8 mouse cellular contexts compared by ENCODE assay signal in the genomic region with DNA sequence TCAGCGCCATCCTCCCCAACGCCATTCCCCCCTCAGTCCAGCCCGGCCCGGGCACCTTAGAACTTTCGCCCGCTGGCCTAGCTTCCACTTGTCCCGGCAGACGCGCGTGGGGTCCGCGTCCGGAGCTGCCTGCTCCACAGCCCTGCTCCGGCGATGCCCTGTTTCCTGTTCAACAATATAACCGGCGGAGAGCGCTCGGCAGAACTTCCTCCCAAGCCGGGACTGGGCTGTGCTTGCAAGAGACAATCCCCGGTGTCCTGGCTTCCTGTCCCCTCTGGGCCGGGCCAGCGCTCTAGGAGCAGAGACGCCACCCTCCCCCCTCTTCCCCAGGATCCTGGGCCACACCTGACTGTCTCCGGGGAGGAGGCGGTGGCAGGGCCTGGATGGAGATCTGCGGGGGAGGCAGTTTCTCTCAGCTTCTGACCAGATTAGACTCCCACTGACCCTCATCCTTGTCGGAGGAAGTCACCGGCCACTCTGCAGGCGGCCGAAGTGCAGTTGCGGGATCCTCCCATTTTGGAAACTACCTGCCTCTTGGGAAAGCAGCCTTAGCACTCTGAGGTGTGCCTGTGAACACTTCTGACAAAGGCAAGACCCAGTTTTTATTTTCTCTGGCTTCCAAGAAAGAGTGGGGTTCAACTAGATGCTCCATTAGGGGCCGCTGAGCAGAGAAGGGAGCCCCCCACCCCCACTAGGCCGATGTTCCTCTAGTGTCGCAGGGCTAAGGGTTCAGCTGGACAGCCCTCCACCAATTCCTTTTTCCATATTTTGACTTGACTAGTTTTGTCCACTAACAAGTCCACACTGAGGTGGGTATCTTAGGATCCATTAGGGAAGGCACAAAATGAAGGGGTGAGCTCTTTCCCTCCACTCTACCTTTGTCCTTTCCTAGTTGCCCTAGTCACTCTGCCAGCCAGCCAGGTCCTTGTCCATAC. TPM values are rescaled to one million over a fixed set of nuclear protein-coding genes. Genes with fewer than 3 reads are reported as not detected.
DNase-seq lines count a peak whose midpoint lies in the region; ATAC-seq and TF ChIP-seq lines count a peak whose summit lies in the region.

A gene (minus strand): TSS at position 479 of the 935 bp plus-strand sequence.

- H3K27me3 ChIP-seq in embryonic facial prominence, embryonic 15.5 days = peaks cover 52% of the 10 kb centered on the region
- peaks cover 36% of the 10 kb centered on the region for H3K27me3 ChIP-seq in heart, embryonic 14.5 days (ENCODE audit: control insufficient read depth, insufficient read depth, low read length)
- 0 out of 2 replicates have a peak, but pooled peaks cover 4% of the 10 kb centered on the region for H3K27me3 ChIP-seq in kidney, postnatal 0 days (ENCODE audit: insufficient read depth, low read length)
- peaks cover 51% of the 10 kb centered on the region for H3K27me3 ChIP-seq in lung, embryonic 14.5 days (ENCODE audit: insufficient read depth, low read length)

- peaks cover 49% of the 10 kb centered on the region for H3K4me1 ChIP-seq in embryonic facial prominence, embryonic 15.5 days
- peaks cover 15 to 30% of the 10 kb centered on the region in 2 experiments for H3K4me1 ChIP-seq in heart, embryonic 14.5 days (ENCODE audit: control insufficient read depth in 2 of 2, insufficient read depth in 2 of 2, low read length in 2 of 2)
- peaks cover 36% of the 10 kb centered on the region for H3K4me1 ChIP-seq in kidney, postnatal 0 days (replicated peaks; ENCODE audit: insufficient read depth, low read length)
- H3K4me1 ChIP-seq in lung, embryonic 14.5 days (ENCODE audit: insufficient read depth) = no peaks in the 10 kb centered on the region; the same call in 1 of the 2 replicates
- H3K4me1 ChIP-seq in olfactory bulb, adult 2 months (ENCODE audit: control insufficient read depth, insufficient read depth, low read length) = peaks cover 40% of the 10 kb centered on the region

- peak within 1 kb of the TSS; percentile 86 for H3K4me2 ChIP-seq in embryonic facial prominence, embryonic 15.5 days (replicated peaks)
- H3K4me2 ChIP-seq in heart, embryonic 14.5 days (ENCODE audit: low read length) = peak within 1 kb of the TSS; percentile 91
- peak within 1 kb of the TSS; percentile 84 for H3K4me2 ChIP-seq in kidney, postnatal 0 days (ENCODE audit: low read length)
- peak within 1 kb of the TSS; percentile 82 for H3K4me2 ChIP-seq in lung, embryonic 14.5 days

- 2% methylated on average over 35 of the region's 35 CpGs for WGBS in embryonic facial prominence, embryonic 15.5 days
- WGBS in heart, embryonic 14.5 days = 2% methylated on average over 35 of the region's 35 CpGs
- WGBS in kidney, postnatal 0 days = 2% methylated on average over 35 of the region's 35 CpGs
- 2% methylated on average over 35 of the region's 35 CpGs for WGBS in lung, embryonic 14.5 days
- WGBS in olfactory bulb, adult 2 months = 4% methylated on average over 35 of the region's 35 CpGs

- ATAC-seq in embryonic facial prominence, embryonic 15.5 days (ENCODE audit: insufficient number of reproducible peaks, low FRiP score, low TSS enrichment, low read depth) = 0 out of 2 replicates have a peak, but pooled peaks have one; percentile 5
- ATAC-seq in heart, embryonic 14.5 days (ENCODE audit: insufficient number of reproducible peaks, insufficient read depth, low FRiP score, low read depth) = peak; percentile 65
- peak; percentile 52 for ATAC-seq in kidney, postnatal 0 days (replicated peaks; ENCODE audit: low FRiP score, low read depth)
- peak; percentile 39; the same call in 1 of the 2 replicates for ATAC-seq in lung, embryonic 14.5 days (ENCODE audit: insufficient read depth)

- 0 out of 2 replicates have a peak, but pooled peaks have one; percentile 9 for TF ChIP-seq POLR2A in olfactory bulb, adult 2 months (IDR thresholded peaks at IDR 0.05; ENCODE audit: insufficient read depth, low read depth, low read length)

- no peaks in the 10 kb centered on the region for H3K9me3 ChIP-seq in embryonic facial prominence, embryonic 15.5 days (replicated peaks)
- no peaks in the 10 kb centered on the region for H3K9me3 ChIP-seq in heart, embryonic 14.5 days (ENCODE audit: control insufficient read depth, low read length)
- H3K9me3 ChIP-seq in kidney, postnatal 0 days (replicated peaks; ENCODE audit: low read length) = no peaks in the 10 kb centered on the region
- no peaks in the 10 kb centered on the region for H3K9me3 ChIP-seq in lung, embryonic 14.5 days (ENCODE audit: low read depth, low read length)

- peak within 1 kb of the TSS; percentile 54 for H3K4me3 ChIP-seq in embryonic facial prominence, embryonic 15.5 days (replicated peaks)
- H3K4me3 ChIP-seq in heart, embryonic 14.5 days (ENCODE audit: control insufficient read depth in 1 of 2, insufficient read depth in 1 of 2, low read depth in 1 of 2, low read length in 2 of 2) = peak within 1 kb of the TSS; percentile 57
- peak within 1 kb of the TSS; percentile 51 for H3K4me3 ChIP-seq in kidney, postnatal 0 days (replicated peaks; ENCODE audit: low read depth, low read length)
- peak within 1 kb of the TSS; percentile 49 for H3K4me3 ChIP-seq in lung, embryonic 14.5 days (ENCODE audit: low read depth, low read length)
- peak within 1 kb of the TSS; percentile 60 for H3K4me3 ChIP-seq in olfactory bulb, adult 2 months (ENCODE audit: insufficient read depth, low read depth, low read length)

- no peak for TF ChIP-seq CTCF in kidney, postnatal 0 days (IDR thresholded peaks at IDR 0.05; ENCODE audit: low read depth)
- TF ChIP-seq CTCF in lung, embryonic 14.5 days (IDR thresholded peaks at IDR 0.05; ENCODE audit: low read depth) = no peak
- no peak for TF ChIP-seq CTCF in olfactory bulb, adult 2 months (IDR thresholded peaks at IDR 0.05; ENCODE audit: insufficient read depth, low read depth, low read length)

- DNase-seq in CD4-positive helper T cell, adult 2 months (ENCODE audit: low read depth, low spot score) = peak; percentile 60
- peak; percentile 77 to 87 for DNase-seq in adrenal gland, adult (ENCODE audit: inconsistent age in 2 of 2, low spot score in 1 of 2)
- peak; percentile 83 for DNase-seq in kidney, postnatal 0 days (ENCODE audit: low spot score)
- peak; percentile 75 for DNase-seq in lung, embryonic 14.5 days
- DNase-seq in thymus, postnatal 4 days = peak; percentile 72

- peaks cover 20% of the 10 kb centered on the region for H3K36me3 ChIP-seq in embryonic facial prominence, embryonic 15.5 days
- H3K36me3 ChIP-seq in heart, embryonic 14.5 days (ENCODE audit: control insufficient read depth, insufficient read depth, low read length) = peaks cover 22% of the 10 kb centered on the region
- H3K36me3 ChIP-seq in kidney, postnatal 0 days (ENCODE audit: insufficient read depth, low read length) = peaks cover 8% of the 10 kb centered on the region; the same call in 1 of the 2 replicates
- H3K36me3 ChIP-seq in lung, embryonic 14.5 days (ENCODE audit: insufficient read depth) = peaks cover 13% of the 10 kb centered on the region; the same call in 1 of the 2 replicates

- H3K27ac ChIP-seq in embryonic facial prominence, embryonic 15.5 days (replicated peaks) = peak within 1 kb of the TSS; percentile 83
- H3K27ac ChIP-seq in heart, embryonic 14.5 days (replicated peaks in 1 of 2; ENCODE audit: control insufficient read depth in 1 of 2, insufficient read depth in 1 of 2, low read depth in 2 of 2, low read length in 2 of 2) = peak within 1 kb of the TSS; percentile 36 to 78
- peak within 1 kb of the TSS; percentile 85 for H3K27ac ChIP-seq in kidney, postnatal 0 days
- H3K27ac ChIP-seq in lung, embryonic 14.5 days (ENCODE audit: low read depth) = peak within 1 kb of the TSS; percentile 75
- peak within 1 kb of the TSS; percentile 34 for H3K27ac ChIP-seq in olfactory bulb, adult 2 months (ENCODE audit: insufficient read depth, low read depth, low read length)

- H3K9ac ChIP-seq in embryonic facial prominence, embryonic 15.5 days = peak within 1 kb of the TSS; percentile 51
- H3K9ac ChIP-seq in heart, embryonic 14.5 days (ENCODE audit: low read length) = peak within 1 kb of the TSS; percentile 69
- peak within 1 kb of the TSS; percentile 70 for H3K9ac ChIP-seq in kidney, postnatal 0 days (ENCODE audit: low read depth, low read length)
- peak within 1 kb of the TSS; percentile 65 for H3K9ac ChIP-seq in lung, embryonic 14.5 days

RNA-seq across cellular contexts. Expression of the gene that starts here (rescaled TPM):
- polyA plus RNA-seq in embryonic facial prominence, embryonic 15.5 days (2015; fragmentation: Nextera tagmentation; extraction: Ambion mirVana) = 12.3 and 12.4 TPM in 2 replicates
- polyA plus RNA-seq in heart, embryonic 14.5 days (2014; fragmentation: Nextera tagmentation; extraction: Ambion mirVana) = 5.6 and 6.5 TPM in 2 replicates
- 15.9 and 16.6 TPM in 2 replicates for polyA plus RNA-seq in kidney, postnatal 0 days (2015; fragmentation: Nextera tagmentation; extraction: Ambion mirVana)
- polyA plus RNA-seq in lung, embryonic 14.5 days (2014; fragmentation: Nextera tagmentation; extraction: Ambion mirVana) = 16.8 and 20.6 TPM in 2 replicates
- not detected in 2 replicates for polyA plus RNA-seq in olfactory bulb, adult 2 months (2012; ENCODE audit: insufficient read depth, insufficient read length, low replicate concordance, missing spikeins)

Comparison
In these comparisons a context has a peak if more than half of its experiments do, and no peak if none do; other contexts are left out.
1. Peak in every context shown above with its lines: DNase-seq, ATAC-seq, H3K4me3 ChIP-seq and H3K27ac ChIP-seq.
2. ATAC-seq: peak in every context shown above with its lines; median percentile 65 in heart, embryonic 14.5 days; 52 in kidney, postnatal 0 days; 39 in lung, embryonic 14.5 days; 5 in embryonic facial prominence, embryonic 15.5 days.
3. H3K27ac ChIP-seq: peak in every context shown above with its lines; median percentile 85 in kidney, postnatal 0 days; 83 in embryonic facial prominence, embryonic 15.5 days; 75 in lung, embryonic 14.5 days; 57 in heart, embryonic 14.5 days; 34 in olfactory bulb, adult 2 months.